Mouse (Mus musculus): ENCODE data around the gene Mpig6b.
A peak's percentile ranks its signal among the peaks of the same experiment; 100 is the strongest.

GRCm38 (mm10) chr17:35088825-35089644 lies 23.1 kb upstream of the Mpig6b start, which contains the start of gene Abhd16a:
- TF ChIP-seq POLR2A (IDR thresholded peaks at IDR 0.05; ENCODE audit: borderline replicate concordance, extremely low read depth, insufficient read depth, insufficient read length, poor library complexity, severe bottlenecking) (peak; percentile 90), CTCF (IDR thresholded peaks at IDR 0.05; ENCODE audit: borderline replicate concordance, extremely low read depth, insufficient read depth, insufficient read length) (no peak)

All from brain, embryonic 14.5 days (tissue).